12 mouse cellular contexts compared by ENCODE assay signal in genomic region chr19:43880420-43880819, GRCm38 (mm10). TPM values are rescaled to one million over a fixed set of nuclear protein-coding genes. Genes with fewer than 3 reads are reported as not detected.
DNase-seq lines count a peak whose midpoint lies in the region; ATAC-seq and TF ChIP-seq lines count a peak whose summit lies in the region.
"Had no signal": no experiment of that assay in that cellular context is flagged by ENCODE, and none has a peak within 500 bp of the region (broad histone marks: within the 10 kb centered on the region; RNA-seq: fewer than 3 reads in every experiment).

No protein-coding gene starts in this region.

- H3K4me2 ChIP-seq in kidney, embryonic 15.5 days: peak overlapping the region; percentile 80; the same call in 1 of the 2 replicates
- peak overlapping the region; percentile 63 for H3K4me2 ChIP-seq in intestine, embryonic 16.5 days (ENCODE audit: low read depth, low read length)

- peak overlapping the region; percentile 18 for H3K27ac ChIP-seq in kidney, embryonic 15.5 days
- H3K27ac ChIP-seq in intestine, embryonic 16.5 days (ENCODE audit: low read length): peak overlapping the region; percentile 21; the same call in 1 of the 2 replicates

- no peak for DNase-seq in kidney, postnatal 25 days
- DNase-seq in NIH3T3 (ENCODE audit: low read depth): peak; percentile 69
- no peak for DNase-seq in urinary bladder, adult 2 months (ENCODE audit: low spot score)
- no peak for DNase-seq in frontal cortex, postnatal 25 days (ENCODE audit: low spot score in 2 of 2)
- DNase-seq: adrenal gland, adult 2 months; cerebellum, adult 2 months; gastrocnemius, postnatal 10 days; thymus, postnatal 4 days had no signal

- H3K4me3 ChIP-seq in kidney, embryonic 15.5 days (replicated peaks): no peak overlapping the region
- H3K4me3 ChIP-seq in E14TG2a.4 (replicated peaks; ENCODE audit: low read length): peak overlapping the region; percentile 86; the same call in 1 of the 2 replicates
- no peak overlapping the region for H3K4me3 ChIP-seq in intestine, embryonic 16.5 days (ENCODE audit: low read length)

- H3K9me3 ChIP-seq in kidney, embryonic 15.5 days (replicated peaks): no peaks in the 10 kb centered on the region
- H3K9me3 ChIP-seq in E14TG2a.4 (ENCODE audit: low read length): no peaks in the 10 kb centered on the region; the same call in 1 of the 2 replicates
- no peaks in the 10 kb centered on the region for H3K9me3 ChIP-seq in intestine, embryonic 16.5 days (ENCODE audit: control insufficient read depth, low read length)

- H3K27me3 ChIP-seq in kidney, embryonic 15.5 days: no peaks in the 10 kb centered on the region
- no peaks in the 10 kb centered on the region for H3K27me3 ChIP-seq in E14TG2a.4 (ENCODE audit: insufficient read depth, low read length)
- no peaks in the 10 kb centered on the region for H3K27me3 ChIP-seq in intestine, embryonic 16.5 days (replicated peaks; ENCODE audit: control insufficient read depth, insufficient read depth, low read length)

- no peak overlapping the region for H3K9ac ChIP-seq in kidney, embryonic 15.5 days
- no peak overlapping the region for H3K9ac ChIP-seq in intestine, embryonic 16.5 days (ENCODE audit: low read depth, low read length)

- WGBS in kidney, embryonic 15.5 days: 23% methylated on average over 3 of the region's 3 CpGs
- 25% methylated on average over 3 of the region's 3 CpGs for WGBS in intestine, embryonic 16.5 days

- no peak for TF ChIP-seq CTCF in E14TG2a.4 (conservative IDR thresholded peaks at IDR 0.05; ENCODE audit: low read length)

- H3K36me3 ChIP-seq in kidney, embryonic 15.5 days: no peaks in the 10 kb centered on the region
- H3K36me3 ChIP-seq in E14TG2a.4 (ENCODE audit: insufficient read depth, low read length): 0 out of 2 replicates have a peak, but pooled peaks cover 5% of the 10 kb centered on the region
- H3K36me3 ChIP-seq in intestine, embryonic 16.5 days (ENCODE audit: control insufficient read depth, insufficient read depth, low read length): no peaks in the 10 kb centered on the region

- peaks cover 74% of the 10 kb centered on the region for H3K4me1 ChIP-seq in kidney, embryonic 15.5 days
- H3K4me1 ChIP-seq in E14TG2a.4 (replicated peaks; ENCODE audit: low read depth, low read length): peaks cover 83% of the 10 kb centered on the region
- H3K4me1 ChIP-seq in intestine, embryonic 16.5 days (ENCODE audit: control insufficient read depth, insufficient read depth, low read length): peaks cover 70% of the 10 kb centered on the region

- no peak for ATAC-seq in kidney, embryonic 15.5 days (replicated peaks; ENCODE audit: low FRiP score)
- no peak for ATAC-seq in intestine, embryonic 16.5 days
- no peak for ATAC-seq in erythroid progenitor cell, adult 5-6 weeks (replicated peaks; ENCODE audit: low FRiP score, poor library complexity, severe bottlenecking)

RNA-seq across cellular contexts. Expression of gene Dnmbp, which starts 59.6 kb away (rescaled TPM):
- 23.7 and 24.4 TPM in 2 replicates for polyA plus RNA-seq in kidney, embryonic 15.5 days (2015; fragmentation: Nextera tagmentation; extraction: Ambion mirVana)
- polyA plus RNA-seq in intestine, embryonic 16.5 days (2015; fragmentation: Nextera tagmentation; extraction: Ambion mirVana): 34.2 and 34.3 TPM in 2 replicates
- polyA plus RNA-seq in urinary bladder, adult 2 months (2012; rRNA removed): 33.7 and 34.7 TPM in 2 replicates
- total RNA-seq in erythroid progenitor cell, adult 5-6 weeks (2015; ENCODE audit: low replicate concordance): 2.5 and 5.0 TPM in 2 replicates
- 1.5 and 2.3 TPM in 2 replicates for total RNA-seq in erythroid progenitor cell, adult 5-6 weeks (2017; ENCODE audit: low replicate concordance)
